Mouse (Mus musculus): ENCODE measurements around the gene Sycp2.

DNA sequence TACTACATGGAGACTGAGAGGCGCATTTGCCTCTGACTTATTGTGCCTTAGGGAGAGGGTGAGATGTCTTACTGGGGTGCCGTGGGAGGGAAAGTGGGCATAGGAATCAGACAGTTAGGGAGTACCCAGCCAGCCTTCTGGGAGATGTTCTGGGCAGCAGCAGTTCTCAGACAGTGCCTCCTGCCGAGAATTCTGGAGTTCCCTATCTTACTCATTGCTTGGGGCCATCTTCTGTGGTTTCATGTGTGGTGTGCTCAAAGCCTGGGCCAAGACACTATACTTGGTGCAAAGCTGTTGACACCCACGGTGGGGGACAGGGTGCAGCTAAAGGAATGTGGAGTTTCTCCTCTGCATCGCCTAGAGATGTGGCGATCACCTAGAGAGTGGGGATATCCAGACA, 102.8 kb downstream of the Sycp2 start:
- TF ChIP-seq CTCF (IDR thresholded peaks at IDR 0.05; ENCODE audit: low read depth, low read length) (no peak), POLR2A (IDR thresholded peaks at IDR 0.05; ENCODE audit: borderline replicate concordance, low read depth, low read length) (no peak)

All from bone marrow macrophage, adult 2 months (primary cell).